Mouse (Mus musculus): ENCODE results near the gene Nav2. TPM values are rescaled to one million over a fixed set of nuclear protein-coding genes. Genes with fewer than 3 reads are reported as not detected.

Gene Nav2
- total and polyA plus RNA-seq, 3 experiments: 2.0 to 2.7 TPM; not detected in 1

DNA sequence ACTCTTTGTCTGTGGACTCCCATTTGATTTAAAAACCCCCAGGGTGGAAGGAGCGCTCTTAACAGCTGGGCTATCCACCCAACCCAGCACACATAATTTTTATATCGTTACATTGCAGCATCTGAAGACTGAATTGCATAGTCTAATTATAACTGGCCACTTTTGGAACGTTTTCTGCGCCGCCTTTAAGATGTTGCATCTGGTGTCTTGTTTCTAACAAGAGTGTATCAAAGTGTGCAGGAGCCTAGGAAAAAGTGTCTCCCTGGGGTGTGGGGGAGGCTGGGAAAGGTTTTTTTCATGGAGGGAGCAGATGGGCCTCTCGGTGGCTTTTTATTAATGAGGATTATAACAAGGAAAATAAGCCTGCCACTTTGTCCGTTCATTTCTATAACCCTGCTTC, 661.1 kb downstream of the Nav2 start:
- H3K4me3 ChIP-seq (ENCODE audit: control insufficient read depth in 1 of 2, insufficient read depth in 1 of 2, low read depth in 2 of 2, low read length in 2 of 2): no peak overlapping the region

DNA sequence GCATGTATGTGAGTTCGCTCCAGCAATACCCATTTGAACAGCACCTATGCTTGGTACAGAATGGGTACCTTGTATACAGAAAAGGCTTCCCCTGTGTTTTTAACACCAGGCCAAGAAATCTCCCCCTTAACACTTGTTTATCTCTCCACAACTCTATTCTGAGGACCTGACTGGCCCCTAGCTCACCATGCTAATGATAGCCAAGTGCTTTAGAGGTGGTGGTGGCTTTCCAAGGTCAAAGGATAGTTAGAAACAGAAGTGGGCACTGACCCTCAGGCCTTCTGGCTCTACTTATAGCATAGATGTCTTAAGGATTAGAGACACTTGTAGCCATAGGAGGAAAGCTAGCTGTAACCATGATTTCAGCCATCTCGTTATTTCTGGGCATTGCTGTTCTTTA, 663.1 kb downstream of the Nav2 start:
- Histone ChIP-seq H3K4me1 (ENCODE audit: control insufficient read depth in 1 of 2, insufficient read depth in 2 of 2, low read length in 2 of 2) (no peaks in the 10 kb centered on the region), H3K27me3 (ENCODE audit: control insufficient read depth in 1 of 2, insufficient read depth in 2 of 2, low read length in 2 of 2) (no peaks in the 10 kb centered on the region), H3K27ac (ENCODE audit: control insufficient read depth, low read depth, low read length) (no peak overlapping the region), H3K36me3 (ENCODE audit: control insufficient read depth in 1 of 2, insufficient read depth in 2 of 2, low read length in 2 of 2) (no peaks in the 10 kb centered on the region), H3K9ac (ENCODE audit: control insufficient read depth, low read depth, low read length, poor library complexity, severe bottlenecking) (no peak overlapping the region), H3K4me3 (ENCODE audit: control insufficient read depth in 1 of 2, insufficient read depth in 1 of 2, low read depth in 2 of 2, low read length in 2 of 2) (no peak overlapping the region), H3K9me3 (replicated peaks; ENCODE audit: insufficient read depth, low read length) (no peaks in the 10 kb centered on the region), H3K79me2 (ENCODE audit: control insufficient read depth, insufficient read depth, low read length, poor library complexity) (no peaks in the 10 kb centered on the region)
- TF ChIP-seq MYB (IDR thresholded peaks at IDR 0.05; ENCODE audit: low read depth, low read length) (no peak), SMC3 (IDR thresholded peaks at IDR 0.05; ENCODE audit: low read depth, low read length) (no peak), TBP (IDR thresholded peaks at IDR 0.05; ENCODE audit: low read depth, low read length) (no peak), MAFK (IDR thresholded peaks at IDR 0.05; ENCODE audit: borderline replicate concordance, low read depth, low read length) (no peak), POLR2A (IDR thresholded peaks at IDR 0.05; ENCODE audit: control insufficient read depth in 1 of 2, insufficient read depth in 1 of 2, low read depth in 1 of 2, low read length in 2 of 2, poor library complexity in 1 of 2) (no peak), HCFC1 (IDR thresholded peaks at IDR 0.05; ENCODE audit: low read depth, low read length) (no peak), ETS1 (IDR thresholded peaks at IDR 0.05; ENCODE audit: low read depth, low read length) (no peak), MAZ (IDR thresholded peaks at IDR 0.05; ENCODE audit: low read depth, low read length) (no peak), MXI1 (IDR thresholded peaks at IDR 0.05; ENCODE audit: low read depth, low read length) (no peak), GATA1 (IDR thresholded peaks at IDR 0.05; ENCODE audit: low read depth, low read length) (no peak), TCF12 (IDR thresholded peaks at IDR 0.05; ENCODE audit: low read depth, low read length) (no peak), MYC (IDR thresholded peaks at IDR 0.05; ENCODE audit: low read depth, low read length) (no peak)
- DNase-seq (ENCODE audit: low read depth, low spot score): no peak

More for the DNA sequence above, 661.1 kb downstream of the Nav2 start:
- Histone ChIP-seq H3K9me3 (replicated peaks; ENCODE audit: insufficient read depth, low read length) (no peaks in the 10 kb centered on the region), H3K79me2 (ENCODE audit: control insufficient read depth, insufficient read depth, low read length, poor library complexity) (no peaks in the 10 kb centered on the region), H3K9ac (ENCODE audit: control insufficient read depth, low read depth, low read length, poor library complexity, severe bottlenecking) (no peak overlapping the region), H3K27me3 (ENCODE audit: control insufficient read depth in 1 of 2, insufficient read depth in 2 of 2, low read length in 2 of 2) (no peaks in the 10 kb centered on the region), H3K36me3 (ENCODE audit: control insufficient read depth in 1 of 2, insufficient read depth in 2 of 2, low read length in 2 of 2) (no peaks in the 10 kb centered on the region), H3K4me1 (ENCODE audit: control insufficient read depth in 1 of 2, insufficient read depth in 2 of 2, low read length in 2 of 2) (no peaks in the 10 kb centered on the region), H3K27ac (ENCODE audit: control insufficient read depth, low read depth, low read length) (no peak overlapping the region)
- no peak for TF ChIP-seq POLR2AphosphoS2 (IDR thresholded peaks at IDR 0.05; ENCODE audit: low read length)
- no peak for TF ChIP-seq ZMIZ1 (IDR thresholded peaks at IDR 0.05; ENCODE audit: low read depth, low read length)
- no peak for TF ChIP-seq CHD1 (IDR thresholded peaks at IDR 0.05; ENCODE audit: low read depth, low read length)
- TF ChIP-seq JUND (IDR thresholded peaks at IDR 0.05; ENCODE audit: low read depth, low read length): no peak
- no peak for TF ChIP-seq SMC3 (IDR thresholded peaks at IDR 0.05; ENCODE audit: low read depth, low read length)
- TF ChIP-seq TAL1 (IDR thresholded peaks at IDR 0.05; ENCODE audit: low read length): no peak
- no peak for TF ChIP-seq NELFE (IDR thresholded peaks at IDR 0.05; ENCODE audit: low read depth, low read length)
- no peak for TF ChIP-seq TBP (IDR thresholded peaks at IDR 0.05; ENCODE audit: low read depth, low read length)
- TF ChIP-seq MAX (IDR thresholded peaks at IDR 0.05; ENCODE audit: low read length): no peak
- no peak for TF ChIP-seq CTCF (IDR thresholded peaks at IDR 0.05 in 2 of 3, conservative IDR thresholded peaks at IDR 0.05 in 1 of 3; ENCODE audit: control insufficient read depth in 1 of 3, insufficient read depth in 1 of 3, low read depth in 2 of 3, low read length in 3 of 3, poor library complexity in 1 of 3, severe bottlenecking in 1 of 3)
- no peak for TF ChIP-seq MYC (IDR thresholded peaks at IDR 0.05; ENCODE audit: low read depth, low read length)
- TF ChIP-seq ETS1 (IDR thresholded peaks at IDR 0.05; ENCODE audit: low read depth, low read length): no peak
- no peak for TF ChIP-seq CHD2 (IDR thresholded peaks at IDR 0.05; ENCODE audit: low read length)
- TF ChIP-seq BHLHE40 (IDR thresholded peaks at IDR 0.05; ENCODE audit: borderline replicate concordance, low read depth, low read length): no peak
- TF ChIP-seq MEF2A (IDR thresholded peaks at IDR 0.05; ENCODE audit: extremely low read depth, insufficient replicate concordance, low read depth, low read length, poor library complexity, severe bottlenecking): no peak
- no peak for TF ChIP-seq POLR2AphosphoS5 (IDR thresholded peaks at IDR 0.05; ENCODE audit: borderline replicate concordance, low read depth, low read length)
- DNase-seq (ENCODE audit: low read depth, low spot score): no peak

Data from MEL (cell line).